Mouse (Mus musculus) cerebellum, adult 2 months (tissue): ENCODE measurements around the gene Ahnak. TPM values are rescaled to one million over a fixed set of nuclear protein-coding genes. Genes with fewer than 3 reads are reported as not detected.

Experiments
- DNase-seq, 2 experiments: peaks; one replicate each; pipeline ENCODE4 v3.0.0; 2021
- H3K27ac ChIP-seq: fragments of 200-500 bp; 2 replicates; pipeline ENCODE4 v1.5.1; 2012; ENCODE audit warnings: low read length, control low read depth, inconsistent platforms; ENCODE audit not compliant: insufficient read depth
- H3K27me3 ChIP-seq: fragments of 200-500 bp; 2 replicates; pipeline ENCODE4 v1.6.1; 2012; ENCODE audit warnings: inconsistent platforms, mild to moderate bottlenecking, low read length, moderate library complexity; ENCODE audit not compliant: control insufficient read depth, insufficient read depth
- H3K4me1 ChIP-seq: fragments of 200-500 bp; 2 replicates; pipeline ENCODE4 v1.6.1; 2011; ENCODE audit warnings: low read length; ENCODE audit not compliant: control insufficient read depth, insufficient read depth
- H3K4me3 ChIP-seq: fragments of 200-500 bp; replicated peaks from 2 replicates; pipeline ENCODE3; 2011; ENCODE audit warnings: mild to moderate bottlenecking, low read depth, low read length, control low read depth; ENCODE audit not compliant: insufficient read depth
- CTCF ChIP-seq: fragments of 200-500 bp; IDR thresholded peaks from 2 replicates; pipeline ENCODE4 v1.5.1; 2011; ENCODE audit warnings: low read depth, mild to moderate bottlenecking, control low read depth, low read length, moderate library complexity, borderline replicate concordance; ENCODE audit not compliant: insufficient read depth
- POLR2A ChIP-seq: fragments of 200-500 bp; IDR thresholded peaks from 2 replicates; pipeline ENCODE4 v1.6.1; 2011; ENCODE audit warnings: low read length, control low read depth, borderline replicate concordance; ENCODE audit not compliant: insufficient read depth
- WGBS: fragments of 180-500 bp; shearing (Covaris S2); methylation state at CpG from one replicate; pipeline ENCODE4 v1.1.7; 2018; 5-methylcytosine and 5-hydroxymethylcytosine counted together
- polyA plus RNA-seq: library from polyadenylated mRNA; depleted of rRNA; stranded (reverse); fragments of >200 nt; gene quantifications from 2 replicates; pipeline ENCODE4 v1.2.3, GENCODE M21; 2012

The Ahnak gene
- polyA plus RNA-seq, 1 experiment: 5.8 TPM

GRCm38 (mm10) chr19:9071456-9072156 is 82.5 kb downstream of the Ahnak start:
- Histone ChIP-seq H3K4me1 (peaks cover 12% of the 10 kb centered on the region), H3K4me3 (no peak overlapping the region), H3K27me3 (no peaks in the 10 kb centered on the region), H3K27ac (no peak overlapping the region)
- no peak for TF ChIP-seq POLR2A
- TF ChIP-seq CTCF: no peak
- WGBS: 7% methylated on average over 7 of the region's 7 CpGs
- peak; percentile 25 to 54 for DNase-seq

GRCm38 (mm10) chr19:9072157-9072530 is 83.1 kb downstream of the Ahnak start:
- no peaks in the 10 kb centered on the region for H3K27me3 ChIP-seq
- H3K27ac ChIP-seq: no peak overlapping the region
- peaks cover 12% of the 10 kb centered on the region for H3K4me1 ChIP-seq
- DNase-seq: no peak
- 76% methylated on average over 2 of the region's 2 CpGs for WGBS
- no peak overlapping the region for H3K4me3 ChIP-seq
- TF ChIP-seq CTCF: no peak
- TF ChIP-seq POLR2A: no peak

- Histone ChIP-seq H3K27me3 (no peaks in the 10 kb centered on the region), H3K4me3 (no peak overlapping the region), H3K4me1 (peaks cover 12% of the 10 kb centered on the region), H3K27ac (no peak overlapping the region)
- no peak for DNase-seq
- no peak for TF ChIP-seq POLR2A
- TF ChIP-seq CTCF: no peak
- WGBS: 84% methylated on average over 12 of the region's 12 CpGs
Observed at GRCm38 (mm10) chr19:9073776-9074411, 84.8 kb downstream of the Ahnak start.

- Histone ChIP-seq H3K4me3 (no peak overlapping the region), H3K27me3 (no peaks in the 10 kb centered on the region), H3K4me1 (peaks cover 12% of the 10 kb centered on the region), H3K27ac (no peak overlapping the region)
- no peak for TF ChIP-seq POLR2A
- TF ChIP-seq CTCF: no peak
- 81% methylated on average over 4 of the region's 4 CpGs for WGBS
- DNase-seq: no peak
Observed at GRCm38 (mm10) chr19:9074424-9074823, 85.3 kb downstream of the Ahnak start.

- Histone ChIP-seq H3K27ac (no peak overlapping the region), H3K4me1 (peaks cover 8% of the 10 kb centered on the region), H3K4me3 (no peak overlapping the region), H3K27me3 (no peaks in the 10 kb centered on the region)
- DNase-seq: no peak
- 72% methylated on average over 2 of the region's 2 CpGs for WGBS
- TF ChIP-seq CTCF (no peak), POLR2A (no peak)
Observed at GRCm38 (mm10) chr19:9075558-9075957, 86.5 kb downstream of the Ahnak start.

GRCm38 (mm10) chr19:9076035-9076434 is 87.0 kb downstream of the Ahnak start:
- no peak for DNase-seq

GRCm38 (mm10) chr19:9076982-9077660 is 88.0 kb downstream of the Ahnak start:
- Histone ChIP-seq H3K4me1 (no peaks in the 10 kb centered on the region), H3K4me3 (no peak overlapping the region), H3K27me3 (no peaks in the 10 kb centered on the region), H3K27ac (no peak overlapping the region)
- DNase-seq: no peak
- TF ChIP-seq POLR2A: no peak
- TF ChIP-seq CTCF: no peak
- 75% methylated on average over 4 of the region's 4 CpGs for whole genome bisulfite sequencing

More at GRCm38 (mm10) chr19:9076035-9076434, 87.0 kb downstream of the Ahnak start:
- Histone ChIP-seq H3K4me3 (no peak overlapping the region), H3K4me1 (peaks cover 8% of the 10 kb centered on the region), H3K27ac (no peak overlapping the region), H3K27me3 (no peaks in the 10 kb centered on the region)
- 91% methylated on average over 3 of the region's 3 CpGs for WGBS
- TF ChIP-seq CTCF: no peak
- no peak for TF ChIP-seq POLR2A
